18 mouse cellular contexts compared by ENCODE assay signal in genomic region chr12:7959310-7959918, GRCm38 (mm10). TPM values are rescaled to one million over a fixed set of nuclear protein-coding genes. Genes with fewer than 3 reads are reported as not detected.
"Had no signal": no experiment of that assay in that cellular context is flagged by ENCODE, and none has a peak within 500 bp of the region (broad histone marks: within the 10 kb centered on the region; RNA-seq: fewer than 3 reads in every experiment).

No protein-coding gene starts in this region.

- H3K4me1 ChIP-seq: limb, embryonic 10.5 days; limb, embryonic 13.5 days; midbrain, embryonic 12.5 days; midbrain, embryonic 15.5 days; neural tube, embryonic 12.5 days; neural tube, embryonic 15.5 days had no signal

- H3K27ac ChIP-seq: kidney, postnatal 0 days; layer of hippocampus, adult 2 months; limb, embryonic 10.5 days; limb, embryonic 13.5 days; liver, embryonic 14.5 days; macrophage; midbrain, embryonic 12.5 days; midbrain, embryonic 15.5 days; neural tube, embryonic 12.5 days; neural tube, embryonic 15.5 days had no signal

- H3K9me3 ChIP-seq: limb, embryonic 10.5 days; limb, embryonic 13.5 days; midbrain, embryonic 12.5 days; midbrain, embryonic 15.5 days; neural tube, embryonic 12.5 days; neural tube, embryonic 15.5 days had no signal

- H3K27me3 ChIP-seq: limb, embryonic 13.5 days; midbrain, embryonic 12.5 days; midbrain, embryonic 15.5 days; neural tube, embryonic 12.5 days; neural tube, embryonic 15.5 days had no signal

- H3K36me3 ChIP-seq: limb, embryonic 10.5 days; limb, embryonic 13.5 days; midbrain, embryonic 12.5 days; midbrain, embryonic 15.5 days; neural tube, embryonic 12.5 days; neural tube, embryonic 15.5 days had no signal

- H3K9ac ChIP-seq: limb, embryonic 13.5 days; liver, embryonic 14.5 days; liver, postnatal 0 days; lung, embryonic 14.5 days; midbrain, embryonic 12.5 days; midbrain, embryonic 15.5 days; neural tube, embryonic 12.5 days; neural tube, embryonic 15.5 days had no signal

- DNase-seq: kidney, postnatal 25 days; layer of hippocampus, adult 9-11 months; liver; liver, postnatal 0 days; lung, embryonic 14.5 days; thymus, adult 18-20 months; thymus, postnatal 36 days had no signal

- ATAC-seq: liver, postnatal 0 days; lung, postnatal 0 days; midbrain, embryonic 15.5 days had no signal

- H3K4me3 ChIP-seq: layer of hippocampus, adult 2 months; limb, embryonic 10.5 days; limb, embryonic 13.5 days; midbrain, embryonic 12.5 days; midbrain, embryonic 15.5 days; neural tube, embryonic 12.5 days; neural tube, embryonic 15.5 days had no signal

- H3K4me2 ChIP-seq: limb, embryonic 13.5 days; lung, embryonic 14.5 days; midbrain, embryonic 12.5 days; midbrain, embryonic 15.5 days; neural tube, embryonic 12.5 days; neural tube, embryonic 15.5 days had no signal

RNA-seq across cellular contexts. Expression of gene Apob, which starts 18.0 kb away (rescaled TPM):
- polyA plus RNA-seq: macrophage; midbrain, embryonic 15.5 days had no signal
